Mouse (Mus musculus) kidney, embryonic 14.5 days (tissue): ENCODE measurements around the gene Mustn1. TPM values are rescaled to one million over a fixed set of nuclear protein-coding genes. Genes with fewer than 3 reads are reported as not detected.

Experiments used
- ATAC-seq: fragments of 200-750 bp; cut with Nextera tagmentation; 2 replicates; pipeline ENCODE4 v1.8.0; 2017; ENCODE audit warnings: moderate number of reproducible peaks, mild to moderate bottlenecking, moderate TSS enrichment, moderate library complexity; ENCODE audit not compliant: low FRiP score, low TSS enrichment
- H3K27ac ChIP-seq: fragments of 300-500 bp; sonication (generic); 2 replicates; pipeline ENCODE4 v1.5.1; 2014; ENCODE audit warnings: low read depth, mild to moderate bottlenecking, low read length, moderate library complexity, mixed read lengths
- H3K27me3 ChIP-seq: fragments of 300-500 bp; sonication (generic); 2 replicates; pipeline ENCODE4 v1.6.1; 2014; ENCODE audit warnings: mild to moderate bottlenecking, low read length; ENCODE audit not compliant: control insufficient read depth, insufficient read depth
- H3K36me3 ChIP-seq: fragments of 300-500 bp; sonication (generic); 2 replicates; pipeline ENCODE4 v1.6.1; 2014; ENCODE audit warnings: low read length, mixed read lengths; ENCODE audit not compliant: control insufficient read depth, insufficient read depth
- H3K4me1 ChIP-seq: fragments of 300-500 bp; sonication (generic); 2 replicates; pipeline ENCODE4 v1.6.1; 2014; ENCODE audit warnings: low read length, mixed read lengths; ENCODE audit not compliant: control insufficient read depth, insufficient read depth
- H3K4me2 ChIP-seq: fragments of 300-500 bp; sonication (generic); replicated peaks from 2 replicates; pipeline ENCODE4 v1.6.1; 2014; ENCODE audit warnings: low read depth, mild to moderate bottlenecking, low read length
- H3K4me3 ChIP-seq: fragments of 300-500 bp; sonication (generic); 2 replicates; pipeline ENCODE4 v1.5.1; 2014; ENCODE audit warnings: mild to moderate bottlenecking, low read length
- H3K9ac ChIP-seq: fragments of 300-500 bp; sonication (generic); 2 replicates; pipeline ENCODE4 v1.6.1; 2014; ENCODE audit warnings: low read depth, mild to moderate bottlenecking, low read length, moderate library complexity
- H3K9me3 ChIP-seq: fragments of 300-500 bp; sonication (generic); 2 replicates; pipeline ENCODE4 v1.6.1; 2016; ENCODE audit warnings: low read length; ENCODE audit not compliant: control insufficient read depth
- WGBS: fragments of 180-500 bp; shearing (Covaris S2); extraction: QIAGEN DNeasy Blood & Tissue Kit; methylation state at CpG from one replicate; pipeline ENCODE4 v1.1.7; 2014; 5-methylcytosine and 5-hydroxymethylcytosine counted together
- polyA plus RNA-seq: library from polyadenylated mRNA; unstranded; fragments of >200 nt; fragmentation: Nextera tagmentation; extraction: Ambion mirVana; gene quantifications from 2 replicates; pipeline ENCODE4 v1.2.1, GENCODE M21; 2014

Mustn1 gene
- polyA plus RNA-seq, 1 experiment from 2014 or later: 2.7 TPM

DNA sequence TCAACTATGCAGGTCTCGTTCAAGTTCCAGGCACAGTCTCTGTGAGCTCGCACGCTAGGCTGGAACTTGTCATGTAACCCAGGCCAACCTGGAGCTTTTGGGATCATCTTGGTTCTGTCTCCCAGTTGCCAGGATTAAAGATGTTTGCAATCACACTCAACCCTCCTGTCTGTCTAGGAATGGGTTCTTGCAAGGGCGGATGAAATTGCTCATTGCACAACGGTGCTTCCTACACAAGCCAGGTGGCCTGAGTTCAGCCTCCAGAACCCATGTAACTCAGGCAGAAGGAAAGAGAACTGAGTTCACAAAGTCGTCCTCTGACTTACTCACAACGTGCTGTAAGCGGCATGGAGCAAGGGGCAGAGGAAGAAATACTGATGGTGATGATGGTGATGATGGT, 32.1 kb downstream of the Mustn1 start:
- Histone ChIP-seq H3K36me3 (no peaks in the 10 kb centered on the region), H3K27me3 (no peaks in the 10 kb centered on the region), H3K4me2 (no peak overlapping the region), H3K4me1 (no peaks in the 10 kb centered on the region), H3K4me3 (no peak overlapping the region), H3K27ac (no peak overlapping the region), H3K9me3 (no peaks in the 10 kb centered on the region), H3K9ac (no peak overlapping the region)
- 92% methylated on average over 8 of the region's 8 CpGs for WGBS
- no peak for ATAC-seq

DNA sequence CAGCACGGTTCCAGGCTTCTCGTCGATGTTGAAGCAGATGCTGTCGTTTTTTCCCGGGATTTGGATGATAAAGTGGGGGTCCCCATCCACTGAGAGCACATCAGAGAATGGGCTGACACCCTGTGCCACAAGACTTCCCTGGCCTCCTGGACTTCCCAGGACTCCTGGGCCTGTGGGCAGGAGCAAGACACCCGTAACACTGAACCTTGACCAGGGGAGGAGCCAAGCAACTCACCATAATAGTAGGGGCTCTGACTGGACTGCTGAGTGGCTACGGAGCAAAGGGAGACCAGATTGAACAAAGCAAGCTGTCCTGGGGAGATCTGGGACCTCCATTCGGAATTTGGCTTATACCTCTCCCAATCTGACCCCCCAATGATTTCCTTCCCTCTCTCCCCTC, 33.6 kb downstream of the Mustn1 start:
- Histone ChIP-seq H3K27me3 (no peaks in the 10 kb centered on the region), H3K27ac (no peak overlapping the region), H3K4me2 (no peak overlapping the region), H3K9ac (no peak overlapping the region), H3K4me3 (no peak overlapping the region), H3K4me1 (no peaks in the 10 kb centered on the region), H3K9me3 (no peaks in the 10 kb centered on the region), H3K36me3 (no peaks in the 10 kb centered on the region)
- ATAC-seq: no peak
- 80% methylated on average over 8 of the region's 8 CpGs for WGBS

DNA sequence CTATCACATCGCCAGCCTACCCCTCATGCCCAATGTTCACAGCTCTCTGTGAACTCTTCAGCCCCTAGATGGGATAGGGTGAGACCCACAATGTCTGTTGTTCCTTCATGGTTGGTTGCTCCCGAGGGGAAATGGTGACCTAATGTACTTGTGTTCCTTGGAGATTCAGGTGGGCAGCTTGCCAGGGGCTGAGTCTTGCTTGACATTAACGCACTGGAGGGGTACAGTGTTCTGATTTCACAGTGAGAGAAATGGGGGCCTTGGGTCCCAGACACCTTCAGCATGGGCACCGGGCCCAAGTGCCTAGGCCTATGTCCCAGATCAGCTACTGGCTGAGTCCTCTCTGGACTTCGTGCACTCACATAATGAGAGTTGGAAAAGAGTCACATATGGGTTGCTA, 34.4 kb downstream of the Mustn1 start:
- no peaks in the 10 kb centered on the region for H3K36me3 ChIP-seq
- ATAC-seq: no peak
- 75% methylated on average over 5 of the region's 5 CpGs for WGBS
- H3K27me3 ChIP-seq: no peaks in the 10 kb centered on the region
- H3K4me2 ChIP-seq: no peak overlapping the region
- no peaks in the 10 kb centered on the region for H3K4me1 ChIP-seq
- H3K9me3 ChIP-seq: no peaks in the 10 kb centered on the region
- H3K9ac ChIP-seq: no peak overlapping the region
- no peak overlapping the region for H3K27ac ChIP-seq
- no peak overlapping the region for H3K4me3 ChIP-seq

DNA sequence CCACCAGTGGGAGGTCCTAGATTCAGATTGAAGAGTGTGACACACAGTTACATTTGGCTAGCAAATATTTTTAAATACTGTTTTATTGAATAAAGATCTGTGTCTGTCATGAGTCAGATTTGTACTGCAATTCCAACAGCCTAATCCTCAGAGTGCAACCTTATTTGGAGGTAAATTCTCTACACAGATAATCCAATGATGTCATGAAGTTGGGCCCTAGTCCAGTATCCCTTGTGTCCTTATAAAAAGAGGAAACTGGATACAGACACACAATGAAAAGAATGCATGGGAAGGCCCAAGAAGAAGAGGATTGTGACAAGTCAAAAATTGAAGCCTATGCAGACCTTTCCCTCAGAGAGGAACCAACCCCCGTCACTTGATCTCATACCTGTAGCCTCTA, 37.5 kb downstream of the Mustn1 start:
- Histone ChIP-seq H3K27me3 (no peaks in the 10 kb centered on the region), H3K36me3 (no peaks in the 10 kb centered on the region), H3K4me1 (no peaks in the 10 kb centered on the region), H3K4me3 (no peak overlapping the region), H3K9me3 (no peaks in the 10 kb centered on the region), H3K27ac (no peak overlapping the region), H3K4me2 (no peak overlapping the region), H3K9ac (no peak overlapping the region)
- 89% methylated on average over 1 of the region's 1 CpGs for WGBS
- no peak for ATAC-seq

DNA sequence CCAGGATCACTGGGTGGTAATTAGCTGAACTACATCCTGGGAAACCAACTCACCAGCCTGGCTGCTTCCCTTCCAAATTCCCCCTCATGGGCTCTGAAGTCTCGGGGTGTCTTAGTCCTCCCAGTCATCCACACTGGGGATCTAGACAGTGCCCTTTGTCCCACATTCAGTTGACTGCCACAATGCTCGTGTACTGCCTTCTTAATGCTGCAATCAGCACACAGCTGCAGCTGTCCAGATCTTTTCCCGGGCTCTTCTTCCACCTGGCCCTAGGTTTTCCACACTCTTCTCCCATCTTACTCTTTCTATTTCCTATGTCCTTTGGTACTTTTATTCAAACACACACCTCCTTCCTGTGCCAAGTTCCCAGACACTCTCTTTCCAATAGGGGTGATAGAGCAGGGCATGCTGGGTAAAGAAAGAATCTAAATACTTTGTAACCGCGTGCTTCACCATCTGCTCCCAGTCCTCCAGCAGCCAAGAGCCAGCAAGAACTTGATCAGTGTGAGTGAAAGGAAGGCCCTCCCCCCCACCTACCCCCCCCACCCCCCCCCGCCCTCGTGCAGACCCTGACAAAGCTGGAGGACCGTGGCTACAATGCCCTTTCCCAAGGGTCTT, 43.2 kb downstream of the Mustn1 start:
- Histone ChIP-seq H3K27me3 (no peaks in the 10 kb centered on the region), H3K4me2 (no peak overlapping the region), H3K36me3 (no peaks in the 10 kb centered on the region), H3K27ac (no peak overlapping the region), H3K9ac (no peak overlapping the region), H3K4me1 (no peaks in the 10 kb centered on the region), H3K4me3 (no peak overlapping the region), H3K9me3 (no peaks in the 10 kb centered on the region)
- WGBS: 63% methylated on average over 8 of the region's 8 CpGs
- ATAC-seq: no peak

DNA sequence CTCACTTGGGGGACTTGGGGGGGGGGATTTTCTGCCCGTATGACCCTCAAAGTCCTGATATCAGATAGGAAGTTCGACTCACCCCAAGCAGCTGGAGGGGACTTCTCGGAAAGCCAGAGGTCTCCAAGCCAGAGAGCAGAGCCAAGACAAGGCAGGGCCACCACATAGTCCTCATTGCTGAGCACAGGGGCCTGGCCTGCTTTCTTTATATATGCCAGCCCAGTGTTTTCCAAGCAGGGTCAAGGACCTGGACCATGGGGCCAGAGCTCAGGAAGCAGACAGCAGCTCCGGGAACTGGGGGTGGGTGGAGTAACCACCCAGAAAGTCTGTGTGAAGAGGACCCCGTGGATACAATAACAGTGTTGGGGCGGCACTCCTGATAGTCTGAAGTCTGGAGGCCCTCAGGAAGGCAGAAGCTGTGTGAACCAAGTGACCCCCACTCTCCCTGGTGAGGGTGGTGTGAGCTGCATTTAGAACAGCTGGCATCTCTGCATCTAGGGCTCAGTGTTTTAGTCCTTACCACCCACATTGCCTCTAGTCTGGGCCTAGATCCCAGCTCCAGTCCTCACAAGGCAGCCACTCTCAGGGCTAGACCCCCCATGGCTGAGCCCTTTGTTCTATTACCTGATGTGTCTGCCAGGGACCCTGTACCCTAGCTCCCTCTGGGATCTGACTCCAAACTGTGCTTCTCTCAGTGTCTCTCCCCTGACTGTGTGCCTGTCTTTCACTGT, 44.5 kb downstream of the Mustn1 start, which contains the start of gene Itih3:
TSS of gene Itih3 (minus strand) at position 386 of the 731 bp plus-strand sequence.
- no peaks in the 10 kb centered on the region for H3K4me1 ChIP-seq
- H3K36me3 ChIP-seq: no peaks in the 10 kb centered on the region
- ATAC-seq: no peak
- no peak within 1 kb of the TSS for H3K27ac ChIP-seq
- H3K27me3 ChIP-seq: no peaks in the 10 kb centered on the region
- whole genome bisulfite sequencing: 71% methylated on average over 6 of the region's 6 CpGs
- H3K4me3 ChIP-seq: no peak within 1 kb of the TSS
- no peaks in the 10 kb centered on the region for H3K9me3 ChIP-seq
- no peak within 1 kb of the TSS for H3K9ac ChIP-seq
- H3K4me2 ChIP-seq: no peak within 1 kb of the TSS

DNA sequence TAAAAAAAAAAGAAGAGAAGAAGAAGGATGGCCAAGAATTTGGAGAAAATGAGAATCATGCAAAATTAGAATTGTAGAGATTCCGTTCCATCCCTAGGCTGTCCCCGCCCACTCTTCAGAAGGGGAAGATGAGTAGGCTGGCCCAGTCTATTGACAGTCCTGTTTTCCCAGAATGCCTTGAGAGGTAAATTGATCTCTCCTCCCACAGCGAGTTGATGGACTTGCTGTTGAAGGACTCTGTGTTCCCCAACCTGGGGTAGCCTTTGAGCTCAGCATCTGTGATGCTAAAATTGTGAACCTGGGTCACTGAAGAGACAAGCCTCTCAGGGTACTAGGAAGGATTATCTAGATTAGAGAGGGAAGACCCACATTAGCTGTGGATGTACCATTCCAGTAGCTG, 46.5 kb downstream of the Mustn1 start:
- no peak overlapping the region for H3K4me2 ChIP-seq
- no peaks in the 10 kb centered on the region for H3K4me1 ChIP-seq
- ATAC-seq: no peak
- H3K9me3 ChIP-seq: no peaks in the 10 kb centered on the region
- no peaks in the 10 kb centered on the region for H3K27me3 ChIP-seq
- H3K9ac ChIP-seq: no peak overlapping the region
- WGBS: 90% methylated on average over 3 of the region's 3 CpGs
- no peaks in the 10 kb centered on the region for H3K36me3 ChIP-seq
- H3K27ac ChIP-seq: no peak overlapping the region
- H3K4me3 ChIP-seq: no peak overlapping the region

DNA sequence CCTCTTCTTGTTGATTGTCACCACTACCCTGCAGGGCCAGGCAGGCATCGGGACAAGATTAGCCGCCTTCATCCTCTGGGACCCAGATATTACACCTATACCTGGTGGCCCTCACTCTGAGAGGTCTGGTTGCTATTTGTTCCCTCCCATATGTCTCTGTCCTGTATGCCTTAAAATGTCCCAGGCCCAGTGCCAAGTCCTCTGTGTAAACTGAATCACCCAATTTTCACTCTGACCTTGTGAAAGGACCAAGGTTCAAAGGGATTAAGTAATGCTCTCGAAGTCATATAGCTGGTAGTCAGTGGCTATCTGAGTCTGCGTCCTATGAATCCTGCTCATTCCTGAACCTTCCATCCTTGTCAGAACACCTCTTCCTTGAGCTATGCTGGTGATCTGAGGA, 51.4 kb downstream of the Mustn1 start:
- no peaks in the 10 kb centered on the region for H3K27me3 ChIP-seq
- ATAC-seq: no peak
- H3K4me2 ChIP-seq: no peak overlapping the region
- H3K9me3 ChIP-seq: no peaks in the 10 kb centered on the region
- no peak overlapping the region for H3K9ac ChIP-seq
- WGBS: 83% methylated on average over 4 of the region's 4 CpGs
- H3K27ac ChIP-seq: no peak overlapping the region
- H3K36me3 ChIP-seq: no peaks in the 10 kb centered on the region
- no peak overlapping the region for H3K4me3 ChIP-seq
- no peaks in the 10 kb centered on the region for H3K4me1 ChIP-seq
